Comparison of ENCODE assay signal across 8 mouse cellular contexts in genomic region chr6:124512355-124512836, GRCm38 (mm10). TPM values are rescaled to one million over a fixed set of nuclear protein-coding genes. Genes with fewer than 3 reads are reported as not detected.
A peak's percentile ranks its signal among the peaks of the same experiment; 100 is the strongest.
DNase-seq lines count a peak whose midpoint lies in the region; ATAC-seq and TF ChIP-seq lines count a peak whose summit lies in the region.

Gene C1ra, plus strand, starts transcription at chr6:124512405.

- WGBS in bone marrow, adult 2 months = 3% methylated on average over 6 of the region's 6 CpGs
- 6% methylated on average over 6 of the region's 6 CpGs for WGBS in liver, postnatal 0 days (ENCODE audit: insufficient replicate concordance)
- 14% methylated on average over 6 of the region's 6 CpGs for WGBS in neural tube, embryonic 13.5 days

- intact Hi-C loops in heart, postnatal 10 days (cut with DNase I) = no loop called here

- DNase-seq in CH12.LX (ENCODE audit: extremely low read depth) = peak; percentile 62
- peak; percentile 57 for DNase-seq in fibroblast of lung, adult 2 months (ENCODE audit: low read depth)
- DNase-seq in heart, postnatal 10 days = peak; percentile 62 to 77
- peak; percentile 58 to 78 for DNase-seq in kidney, postnatal 36 days
- peak; percentile 53 for DNase-seq in liver, postnatal 0 days
- peak; percentile 43 for DNase-seq in thymus, postnatal 25 days

- no peak for TF ChIP-seq EP300 in CH12.LX (IDR thresholded peaks at IDR 0.05; ENCODE audit: low read length)
- no peak for TF ChIP-seq EP300 in liver, postnatal 0 days (IDR thresholded peaks at IDR 0.05; ENCODE audit: low read depth)

- H3K36me3 ChIP-seq in CH12.LX (replicated peaks in 1 of 2; ENCODE audit: control insufficient read depth in 1 of 2, insufficient read depth in 1 of 2, low read length in 1 of 2) = peaks cover 0 to 4% of the 10 kb centered on the region in 2 experiments
- H3K36me3 ChIP-seq in liver, postnatal 0 days (replicated peaks; ENCODE audit: insufficient read depth, low read length) = no peaks in the 10 kb centered on the region
- H3K36me3 ChIP-seq in neural tube, embryonic 13.5 days = no peaks in the 10 kb centered on the region

- peak; percentile 55 for TF ChIP-seq RAD21 in CH12.LX (IDR thresholded peaks at IDR 0.05; ENCODE audit: low read depth, low read length)

- in situ Hi-C loops in CH12.LX (cut with MboI; ENCODE audit: low pct_ligation_motif_present, low pct_unique_long_range_greater_than_20kb, low sequenced_read_pairs) = no loop called here

- peaks cover 0 to 11% of the 10 kb centered on the region in 2 experiments; a peak in 2 of 4 replicates for H3K4me1 ChIP-seq in CH12.LX (ENCODE audit: control insufficient read depth in 1 of 2, insufficient read depth in 2 of 2)
- no peaks in the 10 kb centered on the region; the same call in 1 of the 2 replicates for H3K4me1 ChIP-seq in bone marrow, adult 2 months (ENCODE audit: control insufficient read depth, insufficient read depth, low read length)
- H3K4me1 ChIP-seq in liver, postnatal 0 days (ENCODE audit: insufficient read depth) = peaks cover 9% of the 10 kb centered on the region; the same call in 1 of the 2 replicates
- H3K4me1 ChIP-seq in neural tube, embryonic 13.5 days (replicated peaks) = peaks cover 3% of the 10 kb centered on the region; the same call in 1 of the 2 replicates

- no peak within 1 kb of the TSS for H3K27ac ChIP-seq in CH12.LX (ENCODE audit: insufficient read depth, low read depth)
- H3K27ac ChIP-seq in bone marrow, adult 2 months (ENCODE audit: control insufficient read depth, insufficient read depth, low read depth, low read length, poor library complexity) = no peak within 1 kb of the TSS
- peak within 1 kb of the TSS; percentile 40; the same call in 1 of the 2 replicates for H3K27ac ChIP-seq in liver, postnatal 0 days (ENCODE audit: low read depth)
- no peak within 1 kb of the TSS for H3K27ac ChIP-seq in neural tube, embryonic 13.5 days (replicated peaks)

- peak within 1 kb of the TSS; percentile 51 to 75 (median 53) for H3K4me3 ChIP-seq in CH12.LX (replicated peaks in 1 of 3; ENCODE audit: low read depth in 2 of 3, low read length in 2 of 3, poor library complexity in 1 of 3)
- H3K4me3 ChIP-seq in bone marrow, adult 2 months (replicated peaks; ENCODE audit: control insufficient read depth, low read depth, low read length) = peak within 1 kb of the TSS; percentile 45
- peak within 1 kb of the TSS; percentile 49 for H3K4me3 ChIP-seq in liver, postnatal 0 days (ENCODE audit: low read depth, low read length)
- H3K4me3 ChIP-seq in neural tube, embryonic 13.5 days = no peak within 1 kb of the TSS

- no peaks in the 10 kb centered on the region for H3K79me2 ChIP-seq in CH12.LX (replicated peaks; ENCODE audit: control insufficient read depth, extremely low read depth, insufficient read depth, poor library complexity, severe bottlenecking)

- no peaks in the 10 kb centered on the region for H3K9me3 ChIP-seq in CH12.LX (replicated peaks; ENCODE audit: low read length)
- no peaks in the 10 kb centered on the region for H3K9me3 ChIP-seq in liver, postnatal 0 days (ENCODE audit: low read length)
- no peaks in the 10 kb centered on the region for H3K9me3 ChIP-seq in neural tube, embryonic 13.5 days

- no peak for TF ChIP-seq POLR2A in CH12.LX (IDR thresholded peaks at IDR 0.05; ENCODE audit: low read depth, low read length)
- TF ChIP-seq POLR2A in bone marrow, adult 2 months (IDR thresholded peaks at IDR 0.05; ENCODE audit: borderline replicate concordance, control insufficient read depth, low read depth, low read length) = no peak

- H3K4me2 ChIP-seq in CH12.LX (ENCODE audit: insufficient read depth, low read depth, poor library complexity, severe bottlenecking) = peak within 1 kb of the TSS; percentile 93
- H3K4me2 ChIP-seq in liver, postnatal 0 days (ENCODE audit: low read depth, low read length) = peak within 1 kb of the TSS; percentile 64
- H3K4me2 ChIP-seq in neural tube, embryonic 13.5 days = peak within 1 kb of the TSS; percentile 42

- dilution Hi-C loops in CH12.LX (cut with MboI; ENCODE audit: extremely low pct_ligation_motif_present, extremely low pct_unique_long_range_greater_than_20kb, low sequenced_read_pairs) = no loop called here

- H3K9ac ChIP-seq in CH12.LX (ENCODE audit: insufficient read depth, low read depth) = peak within 1 kb of the TSS; percentile 28; the same call in 1 of the 2 replicates
- H3K9ac ChIP-seq in liver, postnatal 0 days (replicated peaks) = peak within 1 kb of the TSS; percentile 55
- H3K9ac ChIP-seq in neural tube, embryonic 13.5 days = no peak within 1 kb of the TSS

- no peaks in the 10 kb centered on the region for H3K27me3 ChIP-seq in CH12.LX (replicated peaks)
- no peaks in the 10 kb centered on the region for H3K27me3 ChIP-seq in liver, postnatal 0 days (ENCODE audit: insufficient read depth, low read length)
- H3K27me3 ChIP-seq in neural tube, embryonic 13.5 days = no peaks in the 10 kb centered on the region

- TF ChIP-seq CTCF in CH12.LX (conservative IDR thresholded peaks at IDR 0.05 in 1 of 2, IDR thresholded peaks at IDR 0.05 in 1 of 2; ENCODE audit: low read depth in 2 of 2, low read length in 2 of 2) = peak; percentile 73 to 79
- peak; percentile 56 for TF ChIP-seq CTCF in bone marrow, adult 2 months (IDR thresholded peaks at IDR 0.05; ENCODE audit: control insufficient read depth, insufficient read depth, low read length)
- TF ChIP-seq CTCF in liver, postnatal 0 days (IDR thresholded peaks at IDR 0.05; ENCODE audit: low read depth) = peak; percentile 81

- 0 out of 2 replicates have a peak, but pooled peaks have one; percentile 19 for ATAC-seq in liver, postnatal 0 days
- ATAC-seq in neural tube, embryonic 13.5 days (ENCODE audit: low read depth) = no peak

TF ChIP-seq in CH12.LX, 34 proteins besides CTCF, POLR2A, EP300 and RAD21:
- TF ChIP-seq MEF2A (IDR thresholded peaks at IDR 0.05; ENCODE audit: borderline replicate concordance, low read depth, low read length) (0 out of 2 replicates have a peak, but pooled peaks have one; percentile 24), IRF4 (IDR thresholded peaks at IDR 0.05; ENCODE audit: low read depth, low read length) (0 out of 2 replicates have a peak, but pooled peaks have one; percentile 26), KAT2A (IDR thresholded peaks at IDR 0.05; ENCODE audit: insufficient replicate concordance, low read length) (no peak), SMC3 (IDR thresholded peaks at IDR 0.05; ENCODE audit: low read depth, low read length) (peak; percentile 79), ZNF384 (IDR thresholded peaks at IDR 0.05; ENCODE audit: low read depth, low read length) (peak; percentile 92), BHLHE40 (IDR thresholded peaks at IDR 0.05; ENCODE audit: low read depth, low read length) (0 out of 2 replicates have a peak, but pooled peaks have one; percentile 16), NELFE (IDR thresholded peaks at IDR 0.05; ENCODE audit: low read depth, low read length) (no peak), ZMIZ1 (IDR thresholded peaks at IDR 0.05; ENCODE audit: low read depth, low read length) (no peak), MAX (IDR thresholded peaks at IDR 0.05; ENCODE audit: low read length) (peak; percentile 28; the same call in 1 of the 2 replicates)
TF ChIP-seq in CH12.LX: peak in this region for 6.

RNA-seq across cellular contexts. Expression of gene C1ra, which starts in this region (rescaled TPM):
- 8.4 and 9.9 TPM in 2 replicates for total RNA-seq in CH12.LX (2012; rRNA removed)
- total RNA-seq in CH12.LX (2014; rRNA removed) = 19.8 and 20.1 TPM in 2 replicates
- polyA plus RNA-seq in CH12.LX (2012; ENCODE audit: insufficient read length, low read depth) = 21.9 TPM in 2 replicates
- 4.5 and 8.9 TPM in 2 replicates for polyA plus RNA-seq in bone marrow, adult 2 months (2011; ENCODE audit: insufficient read depth, insufficient read length, low replicate concordance, missing spikeins)
- total RNA-seq in heart, postnatal 10 days (2021) = 1 to 10 TPM; 6.9 to 8.8 TPM
- 63.0 and 65.0 TPM in 2 replicates for polyA plus RNA-seq in liver, postnatal 0 days (2015; fragmentation: Nextera tagmentation; extraction: Ambion mirVana)
- 0.12 and 0.14 TPM in 2 replicates for polyA plus RNA-seq in neural tube, embryonic 13.5 days (2015; fragmentation: Nextera tagmentation; extraction: Ambion mirVana)

Comparison
In these comparisons a context has a peak if more than half of its experiments do, and no peak if none do; other contexts are left out.
1. H3K4me2 ChIP-seq: peak in every context shown above with its lines; median percentile 93 in CH12.LX; 64 in liver, postnatal 0 days; 42 in neural tube, embryonic 13.5 days.